ENCODE assay signal across 25 mouse cellular contexts in the genomic region with DNA sequence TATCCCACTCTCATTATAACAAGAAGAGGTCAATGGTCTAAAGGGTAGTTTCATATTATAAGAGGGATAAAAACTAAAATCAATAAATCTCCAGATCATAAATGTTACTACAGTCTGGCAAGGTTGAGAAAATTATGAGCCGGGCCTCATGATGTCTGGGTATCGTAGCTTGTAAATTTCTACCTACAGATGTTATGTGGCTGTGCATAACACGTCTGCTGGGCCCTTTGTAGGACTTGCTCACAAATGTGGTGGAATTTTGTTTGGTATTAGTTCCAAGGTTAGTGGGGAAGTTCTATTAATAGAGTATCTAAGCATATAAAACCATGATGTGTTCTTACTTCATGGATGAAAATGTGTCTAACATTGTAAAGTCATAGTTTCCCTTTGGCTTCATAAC.
"Had no signal": no experiment of that assay in that cellular context is flagged by ENCODE, and none has a peak within 500 bp of the region (broad histone marks: within the 10 kb centered on the region; RNA-seq: fewer than 3 reads in every experiment).

No protein-coding gene starts in this region.

- H3K4me2 ChIP-seq: heart, embryonic 13.5 days; heart, embryonic 15.5 days; hindbrain, embryonic 13.5 days; hindbrain, embryonic 15.5 days; intestine, embryonic 15.5 days; liver, embryonic 11.5 days had no signal

- H3K9me3 ChIP-seq: heart, embryonic 10.5 days; heart, embryonic 13.5 days; heart, embryonic 15.5 days; hindbrain, embryonic 13.5 days; hindbrain, embryonic 15.5 days; intestine, embryonic 15.5 days had no signal

- H3K27me3 ChIP-seq: heart, embryonic 13.5 days; heart, embryonic 15.5 days; hindbrain, embryonic 13.5 days; hindbrain, embryonic 15.5 days; intestine, embryonic 15.5 days had no signal

- DNase-seq: forebrain, postnatal 0 days; gastrocnemius, postnatal 14 days; gastrocnemius, postnatal 36 days; heart, adult 18-20 months; heart, postnatal 14 days; heart, postnatal 36 days; kidney, adult 18-20 months; kidney, adult 8-10 months; kidney, postnatal 10 days; kidney, postnatal 25 days; kidney, postnatal 4 days; layer of hippocampus, postnatal 36 days; left cerebral cortex, postnatal 4 days; liver had no signal

- ATAC-seq: forebrain, postnatal 0 days; hindbrain, postnatal 0 days; intestine, embryonic 15.5 days; intestine, postnatal 0 days had no signal

- H3K27ac ChIP-seq: heart, embryonic 10.5 days; heart, embryonic 13.5 days; heart, embryonic 15.5 days; hindbrain, embryonic 13.5 days; hindbrain, embryonic 15.5 days; hindbrain, postnatal 0 days; intestine, embryonic 15.5 days; layer of hippocampus, adult 2 months; liver, embryonic 14.5 days had no signal

- H3K4me3 ChIP-seq: heart, embryonic 10.5 days; heart, embryonic 13.5 days; heart, embryonic 15.5 days; hindbrain, embryonic 13.5 days; hindbrain, embryonic 15.5 days; intestine, embryonic 15.5 days; layer of hippocampus, adult 2 months had no signal

- H3K4me1 ChIP-seq: heart, embryonic 15.5 days; hindbrain, embryonic 13.5 days; hindbrain, embryonic 15.5 days; intestine, embryonic 15.5 days had no signal

- H3K36me3 ChIP-seq: heart, embryonic 10.5 days; heart, embryonic 13.5 days; heart, embryonic 15.5 days; hindbrain, embryonic 13.5 days; hindbrain, embryonic 15.5 days; intestine, embryonic 15.5 days had no signal

- H3K9ac ChIP-seq: forebrain, postnatal 0 days; heart, embryonic 13.5 days; heart, embryonic 15.5 days; hindbrain, embryonic 13.5 days; hindbrain, embryonic 15.5 days; intestine, embryonic 15.5 days; liver, embryonic 14.5 days had no signal
